Mouse (Mus musculus) telencephalon, adult 2 months (tissue): ENCODE measurements around the gene Lhx1.

Source experiments
- DNase-seq: peaks from one replicate; pipeline ENCODE4 v3.0.0-alpha.2; 2011; ENCODE audit warnings: low read depth, low spot score

Lhx1 gene

GRCm38 (mm10) chr11:84526976-84527860 lies 1.9 kb upstream of the Lhx1 start:
- DNase-seq, result no peak

- DNase-seq, result no peak
Measured at GRCm38 (mm10) chr11:84526451-84526850, 1.1 kb upstream of the Lhx1 start.

GRCm38 (mm10) chr11:84524511-84525270 lies 644 bp downstream of the Lhx1 start:
- no peak for DNase-seq

- no peak for DNase-seq
Measured at GRCm38 (mm10) chr11:84523841-84524510, 1.4 kb downstream of the Lhx1 start.

- no peak for DNase-seq
Measured at GRCm38 (mm10) chr11:84523321-84523831, 2.0 kb downstream of the Lhx1 start.

GRCm38 (mm10) chr11:84522577-84523320 lies 2.6 kb downstream of the Lhx1 start:
- DNase-seq, result no peak

- no peak for DNase-seq
Measured at GRCm38 (mm10) chr11:84521751-84522299, 3.5 kb downstream of the Lhx1 start.

GRCm38 (mm10) chr11:84521071-84521390 lies 4.3 kb downstream of the Lhx1 start:
- no peak for DNase-seq

- DNase-seq, result no peak
Measured at GRCm38 (mm10) chr11:84520269-84521070, 4.9 kb downstream of the Lhx1 start.

GRCm38 (mm10) chr11:84519576-84520268 lies 5.6 kb downstream of the Lhx1 start:
- no peak for DNase-seq

GRCm38 (mm10) chr11:84519036-84519435 lies 6.3 kb downstream of the Lhx1 start:
- no peak for DNase-seq

- no peak for DNase-seq
Measured at GRCm38 (mm10) chr11:84518261-84518660, 7.1 kb downstream of the Lhx1 start.

GRCm38 (mm10) chr11:84517431-84517830 lies 7.9 kb downstream of the Lhx1 start:
- DNase-seq, result no peak

- no peak for DNase-seq
Measured at GRCm38 (mm10) chr11:84516501-84517240, 8.7 kb downstream of the Lhx1 start.

GRCm38 (mm10) chr11:84513171-84514116 lies 11.9 kb downstream of the Lhx1 start, which contains the start of gene Aatf:
Gene Aatf, minus strand, starts transcription at chr11:84513522.
- peak; percentile 94 for DNase-seq

- DNase-seq, result no peak
Measured at GRCm38 (mm10) chr11:84512031-84512430, 13.3 kb downstream of the Lhx1 start.

GRCm38 (mm10) chr11:84504296-84504695 lies 21.0 kb downstream of the Lhx1 start:
- DNase-seq, result no peak

GRCm38 (mm10) chr11:84497944-84498343 lies 27.4 kb downstream of the Lhx1 start:
- no peak for DNase-seq
